Mouse (Mus musculus): ENCODE results near the gene Aff1.

The Aff1 gene

GRCm38 (mm10) chr5:103691624-103692530 lies at the start of gene Aff1:
Aff1 (plus strand) TSS chr5:103692374.
- peak; percentile 38 for DNase-seq

DNA sequence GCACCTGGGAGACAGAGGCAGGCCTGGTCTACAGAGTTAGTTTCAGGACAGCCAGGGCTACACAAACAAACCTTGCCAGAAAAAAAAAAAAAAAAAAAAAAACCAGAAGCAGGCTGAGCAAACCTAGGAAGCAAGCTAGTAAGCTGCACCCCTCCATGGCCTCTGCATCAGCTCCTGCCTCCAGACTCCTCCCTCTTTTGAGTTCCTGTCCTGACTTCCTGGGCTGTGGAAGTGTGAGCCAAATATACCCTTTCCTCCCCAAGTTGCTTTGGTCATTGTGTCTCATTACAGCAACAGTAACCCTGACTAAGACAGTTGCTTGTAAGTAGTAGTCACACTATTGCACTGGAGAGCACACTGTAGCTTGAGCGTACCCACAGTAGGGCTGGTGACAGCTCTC lies 48.0 kb upstream of the Aff1 start:
- DNase-seq = no peak

- DNase-seq = no peak
Observed at GRCm38 (mm10) chr5:103647320-103647719, 44.9 kb upstream of the Aff1 start.

DNA sequence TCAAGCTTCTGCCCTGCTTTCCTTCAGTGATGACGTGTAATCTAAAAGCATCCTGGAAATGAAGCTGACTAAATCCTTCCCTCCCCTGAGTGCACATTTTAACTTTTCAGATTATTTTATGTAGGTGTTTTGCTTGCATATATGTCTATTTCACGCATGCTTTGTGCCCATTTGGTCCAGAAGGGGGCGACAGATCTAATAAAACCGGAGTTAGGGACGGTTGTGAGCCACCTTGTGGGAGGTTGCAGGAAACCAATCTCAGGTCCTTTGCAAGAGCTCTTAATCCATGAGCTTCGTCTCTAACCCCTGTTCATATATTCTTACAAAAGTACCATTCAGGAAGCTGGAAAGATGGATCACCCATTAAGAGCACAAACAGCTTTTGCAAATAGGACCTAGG lies 37.9 kb upstream of the Aff1 start:
- DNase-seq = no peak

DNA sequence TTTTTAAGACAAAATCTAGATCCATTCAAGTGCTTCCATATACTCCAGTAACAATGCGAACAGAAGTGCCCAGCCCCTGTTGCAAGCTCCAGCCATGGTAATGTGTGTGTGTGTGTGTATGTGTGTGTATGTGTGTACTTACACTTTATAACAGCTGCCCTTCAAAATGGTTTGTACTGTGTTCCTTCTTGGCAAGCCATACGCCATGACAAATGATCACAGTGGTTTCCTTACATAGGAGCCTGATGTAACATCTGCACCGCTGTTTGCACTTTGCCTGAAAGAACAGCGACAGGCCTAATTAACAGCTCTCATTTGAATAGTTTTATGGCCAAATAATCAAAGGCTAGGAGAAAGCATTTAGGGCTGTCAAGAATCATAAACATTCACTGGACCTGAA lies 37.4 kb upstream of the Aff1 start:
- no peak for DNase-seq

- peak; percentile 19 for DNase-seq
Observed at GRCm38 (mm10) chr5:103655346-103656118, 36.6 kb upstream of the Aff1 start, which contains the start of gene 1700016H13Rik. 1700016H13Rik (minus strand) TSS chr5:103656010.

- no peak for DNase-seq
Observed at GRCm38 (mm10) chr5:103658921-103659320, 33.3 kb upstream of the Aff1 start.

GRCm38 (mm10) chr5:103659571-103659970 lies 32.6 kb upstream of the Aff1 start:
- no peak for DNase-seq

DNA sequence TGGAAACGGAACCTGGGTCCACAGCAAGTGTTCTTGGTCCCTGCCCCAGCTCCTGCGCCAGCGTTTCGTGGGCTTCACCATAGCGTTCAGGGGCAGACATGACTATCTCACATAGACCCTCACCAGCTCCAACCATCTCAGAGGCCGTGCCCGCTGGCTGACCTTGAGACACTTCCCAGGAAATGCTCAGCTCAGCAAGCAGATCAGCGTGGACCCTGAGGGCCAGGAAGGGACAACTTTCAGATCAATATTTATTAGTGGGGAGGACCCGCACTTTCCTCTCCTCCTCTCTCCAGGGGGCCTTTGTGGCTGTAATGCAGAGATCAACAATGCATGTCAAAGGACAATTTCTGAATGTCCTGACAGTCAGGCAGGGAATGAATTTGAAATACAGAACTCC lies 27.2 kb upstream of the Aff1 start:
- no peak for DNase-seq

DNA sequence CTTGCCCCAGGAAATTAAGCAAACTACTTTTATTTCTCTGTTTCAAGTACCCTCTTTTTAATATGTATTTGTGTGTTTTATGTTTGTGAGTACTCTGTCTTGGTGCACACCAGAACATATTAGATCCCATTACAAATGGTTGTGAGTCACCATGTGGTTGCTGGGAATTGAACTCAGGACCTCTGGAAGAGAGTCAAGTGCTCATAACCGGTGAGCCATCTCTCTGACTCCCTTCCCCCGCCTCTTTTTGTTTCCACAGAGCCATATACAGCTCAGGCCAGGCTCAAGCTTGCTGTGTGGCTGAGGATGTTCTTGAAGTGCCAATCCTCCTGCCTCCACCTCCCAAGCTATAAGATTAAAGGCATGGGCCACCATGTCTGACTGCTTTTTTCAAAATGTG lies 26.3 kb upstream of the Aff1 start:
- DNase-seq = no peak

DNA sequence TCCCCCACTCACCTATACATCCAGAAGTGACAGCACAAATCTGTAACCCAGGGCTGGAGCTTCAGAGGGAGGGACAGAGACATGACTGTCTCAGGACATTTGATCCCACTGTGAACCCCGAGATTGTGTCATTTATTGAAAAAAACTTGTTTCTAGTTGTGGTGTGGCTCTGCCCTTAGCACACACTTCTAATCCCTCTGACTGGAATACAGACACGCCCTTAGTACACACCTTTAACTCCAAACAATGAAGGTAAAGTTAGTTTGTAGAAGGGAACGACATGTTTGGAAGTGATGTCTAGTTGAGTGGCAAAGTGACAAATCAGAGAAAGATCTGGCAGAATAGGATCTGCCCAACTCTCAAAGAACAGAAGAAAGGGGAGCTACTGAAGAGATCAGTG lies 20.3 kb upstream of the Aff1 start:
- DNase-seq = no peak

- no peak for DNase-seq
Observed at GRCm38 (mm10) chr5:103673611-103674010, 18.6 kb upstream of the Aff1 start.

- no peak for DNase-seq
Observed at GRCm38 (mm10) chr5:103674482-103674881, 17.7 kb upstream of the Aff1 start.

DNA sequence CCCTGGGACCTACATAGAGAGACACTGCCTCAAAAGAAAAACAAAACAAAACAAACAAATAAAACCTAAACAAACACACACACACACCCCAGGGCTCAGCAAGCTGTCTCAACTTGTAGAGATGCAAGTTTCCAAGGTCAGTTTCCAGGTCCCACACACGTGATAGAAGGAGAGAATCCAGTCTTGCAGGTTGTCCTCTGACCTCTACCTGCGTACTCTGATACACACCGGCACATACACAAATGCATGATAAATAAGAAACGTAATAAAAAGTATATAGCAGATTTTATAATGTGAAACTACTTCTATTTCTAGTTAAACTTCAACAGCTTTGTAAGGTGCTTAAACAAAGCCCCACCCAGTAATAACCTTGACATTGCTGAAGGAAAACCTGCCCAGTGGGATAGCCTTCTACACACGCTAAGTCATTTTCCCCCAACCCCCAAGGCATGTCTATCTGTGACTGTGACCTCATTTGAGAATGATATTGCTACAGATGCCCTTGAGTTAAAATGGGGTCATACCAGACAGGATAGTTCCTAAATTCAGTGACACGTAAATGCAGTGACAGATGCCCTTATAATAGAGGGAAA lies 15.8 kb upstream of the Aff1 start:
- no peak for DNase-seq

DNA sequence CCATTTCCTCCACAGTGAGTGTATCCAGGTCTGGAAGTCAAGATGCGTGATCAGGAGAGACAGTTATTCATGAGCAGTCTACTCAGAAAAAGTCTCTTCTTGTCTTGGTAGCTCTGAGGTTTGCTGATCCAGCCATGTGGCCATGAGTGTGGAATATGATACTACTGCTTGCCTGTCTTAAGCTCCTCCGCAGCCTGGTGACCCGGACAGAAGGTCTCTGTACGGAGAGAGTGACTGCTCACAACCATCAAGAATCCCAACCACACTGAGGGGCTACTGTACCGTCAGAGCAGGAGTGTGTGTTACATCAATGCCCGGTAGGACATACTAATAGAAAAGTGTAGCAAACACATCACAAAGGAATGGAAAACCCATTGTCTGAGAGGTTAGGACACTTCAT lies 14.3 kb upstream of the Aff1 start:
- DNase-seq = no peak

DNA sequence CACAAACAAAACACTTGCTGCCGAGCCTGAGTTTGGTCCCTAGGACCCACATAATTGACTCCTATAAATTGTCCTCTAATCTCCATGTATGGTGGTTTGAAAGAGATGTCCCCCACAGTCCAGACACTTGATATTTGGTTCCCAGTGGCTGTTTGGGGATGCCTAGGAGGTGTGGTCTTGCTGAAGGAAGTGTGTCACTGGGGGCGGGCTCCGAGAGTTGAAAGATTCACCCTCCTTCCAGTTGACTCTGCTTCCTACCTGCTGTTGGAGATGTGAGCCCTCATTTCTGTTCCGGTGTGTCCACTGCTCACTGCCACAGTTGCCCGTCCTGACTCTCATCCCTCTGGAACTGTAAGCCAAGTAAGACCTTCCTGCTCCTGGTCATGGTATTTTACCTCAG lies 13.2 kb upstream of the Aff1 start:
- no peak for DNase-seq

DNA sequence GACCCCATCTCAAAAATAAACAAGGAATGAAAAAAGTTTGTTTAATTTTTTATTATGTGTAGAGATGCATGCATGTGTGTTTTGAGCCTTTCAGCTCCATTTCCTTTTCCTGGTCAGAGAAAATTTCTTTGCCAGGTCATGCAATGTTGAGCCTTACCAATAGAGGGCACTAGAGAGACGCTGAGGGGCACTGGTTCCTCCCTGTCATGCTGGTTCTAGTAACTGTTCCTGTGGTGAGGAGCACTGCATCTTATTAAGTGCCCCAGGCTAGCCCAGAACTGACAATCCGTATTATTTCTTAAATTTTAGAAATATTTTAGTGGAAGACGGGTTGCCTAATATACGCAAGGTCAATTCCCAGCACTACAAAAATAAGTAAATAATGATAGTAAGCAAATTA lies 11.8 kb upstream of the Aff1 start:
- DNase-seq = peak; percentile 55

DNA sequence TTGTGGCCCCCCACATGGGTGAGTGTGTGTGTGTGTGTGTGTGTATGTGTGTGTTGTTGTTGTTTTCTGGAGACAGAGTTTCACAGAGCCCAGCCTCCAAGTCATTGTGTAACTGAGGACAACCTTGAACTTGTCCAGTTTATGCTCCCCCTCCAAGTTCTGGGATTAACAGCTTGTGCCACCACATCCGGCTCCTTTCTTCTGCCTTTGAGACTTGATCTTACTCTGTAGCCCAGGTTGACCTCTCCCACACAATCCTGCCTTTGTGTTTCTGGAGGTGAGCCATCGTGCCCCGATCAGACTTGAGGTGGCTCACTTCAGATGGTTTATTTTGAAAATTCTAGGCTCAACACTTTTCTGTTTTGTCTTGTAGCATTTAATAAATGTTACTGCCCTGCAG lies 10.3 kb upstream of the Aff1 start:
- DNase-seq = no peak

DNA sequence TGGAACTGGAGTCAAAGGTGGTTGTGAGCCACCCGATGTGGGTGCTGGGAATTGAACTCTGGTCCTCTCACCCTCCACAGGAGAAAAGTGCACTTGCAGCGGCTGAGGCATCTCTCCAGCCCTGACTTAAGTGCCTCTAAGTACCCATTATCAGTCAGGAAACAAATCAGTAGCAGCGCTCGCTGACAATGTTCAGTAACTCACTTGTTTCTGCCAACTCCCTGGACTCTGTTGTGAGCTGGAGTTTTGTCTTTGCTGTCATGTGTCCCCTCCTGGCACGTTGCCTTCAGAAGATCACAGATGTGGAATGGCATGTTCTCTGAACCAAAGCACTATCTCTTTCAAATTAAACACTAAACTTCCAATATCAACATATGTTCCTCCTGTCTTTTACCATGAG lies 2.5 kb upstream of the Aff1 start:
- no peak for DNase-seq

DNA sequence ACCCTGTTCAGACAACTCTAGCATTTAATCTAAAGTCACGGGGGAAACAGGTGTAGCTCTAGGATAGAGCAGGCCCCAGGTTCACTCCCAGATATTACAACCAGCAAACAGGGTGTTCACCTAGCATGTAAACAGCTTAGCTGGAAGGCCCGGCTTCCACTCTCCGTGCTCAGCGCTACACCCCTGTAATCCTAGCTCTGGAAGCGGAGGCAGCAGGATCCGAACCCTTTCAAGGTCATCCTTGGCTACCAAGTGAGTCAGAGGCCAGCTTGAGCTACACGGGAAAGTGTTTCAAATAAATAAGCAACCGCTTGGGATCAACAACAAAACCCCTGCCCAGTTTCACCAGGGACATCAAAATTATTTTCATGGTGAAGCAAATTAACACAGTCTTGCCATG lies 2.0 kb upstream of the Aff1 start:
- no peak for DNase-seq

- no peak for DNase-seq
Observed at GRCm38 (mm10) chr5:103691171-103691570, 1.0 kb upstream of the Aff1 start.

- no peak for DNase-seq
Observed at GRCm38 (mm10) chr5:103692531-103693040, 412 bp downstream of the Aff1 start.

DNA sequence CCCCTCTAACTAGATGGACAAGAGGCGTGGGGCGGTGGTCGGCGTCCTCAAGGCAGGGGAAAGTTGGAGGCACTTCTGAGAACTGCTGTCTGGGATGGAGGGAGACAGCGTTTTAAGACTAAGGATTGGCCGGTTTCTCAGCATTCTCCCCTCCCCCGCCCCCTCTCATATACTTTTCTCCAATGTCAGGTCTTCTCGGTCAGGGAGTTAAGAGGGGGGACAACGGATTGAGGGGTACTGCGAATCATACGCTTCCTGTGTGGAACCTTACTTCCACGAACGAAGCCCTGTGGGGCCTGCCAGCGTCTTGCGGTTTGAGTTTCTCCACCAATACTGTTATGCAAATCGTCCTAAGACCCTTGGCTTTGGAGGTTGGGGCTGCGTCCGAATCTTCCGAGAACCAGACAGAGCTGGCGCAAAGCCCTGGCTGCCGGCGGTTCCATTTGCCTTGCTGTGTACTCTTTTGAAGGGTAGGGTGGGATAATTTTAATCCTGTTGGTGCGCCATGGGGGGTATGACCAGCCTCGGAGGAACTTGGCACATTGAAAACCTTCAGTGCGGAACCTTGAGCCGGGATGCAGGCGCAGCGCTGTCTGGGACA lies 967 bp downstream of the Aff1 start:
- DNase-seq = no peak

Measured in cerebellum, adult 11 months (tissue).